Mouse (Mus musculus) cerebellum, adult 18-20 months (tissue): ENCODE results near the gene Vmn1r194.
"Not testable (repeated sequence)": the region's sequence is repeated elsewhere in the genome, so short reads cannot be mapped to it uniquely, and the experiment has no call there.

Source experiments
- DNase-seq, 2 experiments: peaks; one replicate each; pipeline ENCODE4 v3.0.0; 2021

The Vmn1r194 gene

DNA sequence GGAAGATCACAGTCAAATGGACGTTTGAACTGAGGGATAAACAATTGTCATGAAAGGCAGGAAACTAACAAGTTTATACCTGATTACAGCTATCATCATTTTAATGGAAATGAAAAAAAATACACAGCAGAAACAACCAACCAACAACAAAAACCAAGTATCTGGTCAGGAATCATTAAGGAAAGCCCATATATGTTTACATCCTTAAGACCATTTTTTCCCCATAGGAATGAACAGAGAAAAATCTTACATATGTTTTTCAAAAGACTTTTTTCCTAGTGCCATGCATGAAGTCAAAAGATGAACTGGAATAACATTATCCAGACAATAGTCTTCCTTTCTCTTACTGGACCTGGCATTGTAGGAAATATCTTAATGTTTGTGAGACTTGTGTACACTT is at the start of gene Vmn1r194:
TSS of gene Vmn1r194 (plus strand) at position 301 of the 400 bp plus-strand sequence.
- DNase-seq, result no peak

DNA sequence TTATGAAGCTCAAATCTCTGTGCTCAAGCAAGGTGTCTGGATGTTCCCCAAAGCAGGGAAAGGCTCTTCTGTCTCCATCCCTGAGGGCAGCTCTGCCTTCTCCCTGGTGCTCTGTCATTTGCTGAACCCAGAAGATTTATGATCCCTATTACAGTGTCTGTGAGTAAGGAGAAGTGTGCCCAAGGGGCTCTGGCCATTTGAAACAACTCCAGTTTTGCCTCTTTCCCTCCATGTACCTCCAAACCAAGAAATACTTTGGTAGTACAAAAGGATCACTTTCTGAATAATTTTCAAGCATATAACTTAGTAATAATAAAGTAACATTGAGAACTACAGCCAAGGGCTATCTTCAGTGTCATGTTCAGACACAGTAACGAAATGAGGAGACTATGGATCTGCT is 21.0 kb upstream of the Vmn1r194 start, which contains the start of gene Vmn1r193:
TSS of gene Vmn1r193 (minus strand) at position 101 of the 400 bp plus-strand sequence.
- DNase-seq, result not testable (repeated sequence)

DNA sequence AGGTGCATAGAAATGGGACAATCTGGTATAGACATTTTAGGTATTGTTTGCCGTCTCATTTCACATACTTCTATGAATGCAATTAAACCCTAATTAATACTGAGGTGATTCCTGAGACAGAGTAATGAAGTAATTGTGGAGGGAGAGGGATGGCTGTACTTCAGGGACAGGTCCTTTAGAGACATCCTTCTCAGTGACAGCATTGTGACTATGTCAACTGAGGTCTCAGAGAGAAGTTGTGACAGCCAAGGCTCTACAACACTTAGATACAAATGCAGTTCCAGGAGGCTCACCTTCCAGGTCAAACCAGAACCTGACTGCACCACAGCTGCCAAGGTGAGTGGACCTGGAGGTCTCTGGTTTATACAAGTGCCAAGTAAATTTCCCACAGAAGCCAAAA is 26.2 kb downstream of the Vmn1r194 start, which contains the start of gene Vmn1r195:
TSS of gene Vmn1r195 (plus strand) at position 301 of the 400 bp plus-strand sequence.
- DNase-seq, result not testable (repeated sequence)

DNA sequence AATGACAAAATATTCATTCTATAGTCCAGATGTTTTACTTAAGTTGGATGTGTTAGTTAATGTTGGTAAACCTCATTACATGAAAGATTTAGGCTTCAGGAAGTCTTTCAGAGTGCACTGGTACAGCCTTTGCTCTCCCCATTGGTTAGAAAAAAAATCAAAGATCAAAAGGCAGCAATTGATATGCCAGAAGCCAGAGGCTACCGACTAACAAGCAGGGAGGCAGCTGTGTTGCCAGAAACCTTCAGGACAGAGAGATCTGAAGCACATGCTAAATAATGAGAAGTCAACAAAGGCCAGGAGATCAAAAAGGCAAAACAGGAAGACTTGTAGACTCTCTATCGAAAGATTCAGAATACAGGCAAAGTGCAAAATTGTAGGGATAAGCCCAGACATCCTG is 27.7 kb downstream of the Vmn1r194 start:
- no peak for DNase-seq

DNA sequence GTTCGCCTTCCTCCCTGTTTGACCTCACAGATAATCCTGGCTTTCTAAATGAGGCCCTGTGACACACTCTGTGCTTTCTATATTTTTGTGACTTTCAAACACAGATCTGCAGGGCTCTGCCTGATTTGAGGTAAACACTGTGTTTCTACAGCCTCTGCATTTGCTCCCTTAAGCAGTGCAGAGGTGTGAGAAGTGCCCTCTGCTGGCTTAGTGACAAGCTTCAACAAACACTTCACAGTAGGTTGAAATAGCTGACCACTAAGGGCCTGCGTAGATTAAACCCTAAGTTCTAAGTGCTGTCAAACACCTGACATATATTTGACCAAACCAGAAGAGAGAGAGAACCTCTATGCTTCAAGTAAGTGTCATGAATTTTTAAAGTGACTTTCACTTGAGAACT is 40.6 kb downstream of the Vmn1r194 start:
- no peak for DNase-seq

DNA sequence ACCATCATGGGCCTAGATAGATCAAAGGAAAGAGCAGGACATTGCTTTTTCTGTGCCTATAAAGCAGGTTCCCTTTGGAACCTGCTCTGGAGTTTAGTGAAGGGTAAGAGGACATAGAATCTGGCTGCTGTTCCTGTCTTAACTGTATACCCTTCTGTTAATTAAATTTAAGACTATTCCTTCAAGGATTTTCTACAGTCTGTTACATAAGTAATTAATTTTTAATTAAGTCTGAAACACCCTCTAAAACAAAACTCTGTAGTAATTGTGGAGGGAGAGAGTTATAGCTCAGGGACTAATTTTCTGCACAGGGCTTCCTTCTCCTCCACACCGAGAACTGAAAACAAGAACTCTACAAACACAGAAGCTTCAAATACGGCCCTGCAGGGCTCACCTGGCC is 45.6 kb downstream of the Vmn1r194 start, which contains the start of gene Vmn1r196:
TSS of gene Vmn1r196 (plus strand) at position 301 of the 400 bp plus-strand sequence.
- no peak for DNase-seq
